Mouse (Mus musculus) cerebellum, postnatal 14 days (tissue): ENCODE results near the gene Agap2.

Experiments
- DNase-seq, 2 experiments: peaks; one replicate each; pipeline ENCODE4 v3.0.0; 2021; ENCODE audit warnings: mixed read lengths in 2 of 2

The Agap2 gene

GRCm38 (mm10) chr10:127107563-127108261, 32.6 kb downstream of the Agap2 start:
- no peak for DNase-seq

GRCm38 (mm10) chr10:127108262-127108583, 33.1 kb downstream of the Agap2 start:
- no peak for DNase-seq

DNA sequence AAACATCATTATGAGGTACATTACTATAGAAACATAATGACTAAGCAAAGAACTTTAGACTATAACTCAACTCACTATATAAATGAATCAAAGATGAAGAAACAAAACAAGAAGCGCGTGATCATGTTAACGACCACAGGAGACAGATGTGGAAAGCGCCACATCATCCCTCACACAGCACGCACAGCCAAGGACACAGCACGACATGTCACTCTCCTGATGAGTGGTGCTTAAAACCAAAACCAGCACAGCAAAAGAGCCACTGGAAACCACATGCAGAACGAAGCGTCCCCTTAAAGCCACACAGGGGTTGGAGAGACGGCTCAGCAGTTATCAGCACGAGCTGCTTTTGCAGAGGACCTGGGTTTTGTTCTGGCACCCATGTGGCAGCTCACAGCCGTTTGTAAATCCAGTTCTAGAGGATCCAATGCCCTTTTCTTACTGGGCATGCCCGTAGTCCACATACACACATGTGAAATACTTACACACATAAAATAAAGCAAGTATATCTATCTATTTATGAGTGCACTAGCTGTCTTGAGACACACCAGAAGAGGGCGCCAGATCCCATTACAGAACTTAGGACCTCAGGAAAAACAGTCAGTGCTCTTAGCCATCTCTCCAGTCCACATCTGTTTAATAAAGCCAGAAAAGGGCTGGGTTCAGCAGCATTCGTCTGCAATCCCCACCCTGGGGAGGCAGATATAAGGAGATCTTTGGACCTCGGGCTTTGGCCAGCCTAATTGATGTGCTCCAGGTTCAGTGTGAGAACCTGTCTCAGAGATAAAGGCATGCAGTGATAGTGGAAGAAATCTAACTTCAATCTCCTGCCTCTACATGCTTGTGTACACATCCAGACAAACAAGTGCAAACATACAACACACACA, 36.2 kb downstream of the Agap2 start:
- DNase-seq = no peak

GRCm38 (mm10) chr10:127114408-127114807, 39.3 kb downstream of the Agap2 start:
- DNase-seq = no peak

DNA sequence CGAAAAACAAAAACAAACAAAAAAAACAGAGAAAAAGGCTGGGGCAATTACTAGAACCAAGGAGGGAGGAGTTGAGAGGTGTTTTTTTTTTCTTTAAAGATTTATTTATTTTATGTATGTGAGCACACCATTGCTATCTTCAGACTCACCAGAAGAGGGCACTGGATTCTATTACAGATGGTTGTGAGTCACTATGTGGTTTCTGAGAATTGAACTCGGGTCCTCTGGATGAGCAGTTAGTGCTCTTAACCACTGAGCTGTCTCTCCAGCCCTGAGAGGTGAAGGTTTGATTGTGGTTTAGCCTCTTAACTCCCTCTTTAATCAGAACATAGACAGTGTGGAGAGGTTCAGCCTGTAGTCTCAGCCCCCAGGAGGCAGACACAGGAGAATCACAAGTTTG, 40.0 kb downstream of the Agap2 start:
- no peak for DNase-seq

GRCm38 (mm10) chr10:127118470-127118869, 43.4 kb downstream of the Agap2 start:
- DNase-seq = no peak

DNA sequence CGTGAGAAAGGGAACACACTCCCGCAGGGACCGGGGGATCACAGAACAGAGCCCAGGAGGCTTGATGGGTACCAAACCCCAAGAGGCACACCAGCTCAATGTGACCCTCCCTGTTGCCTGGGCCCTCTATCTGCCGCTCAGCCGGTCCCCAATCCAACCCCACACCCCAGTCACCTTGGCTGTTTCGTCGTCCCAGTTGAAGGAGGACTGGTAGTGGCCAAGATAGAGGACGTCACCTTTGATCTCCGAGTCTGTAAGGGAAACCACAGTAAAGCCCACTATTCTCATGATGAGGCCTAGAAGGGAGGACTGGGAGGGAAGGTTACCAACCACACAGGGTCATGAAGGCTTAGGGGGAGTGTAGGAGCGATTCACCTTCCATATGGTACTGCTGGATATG, 44.1 kb downstream of the Agap2 start:
- no peak for DNase-seq

- peak; percentile 38 to 46 for DNase-seq
These were observed 45.4 kb downstream of the Agap2 start for GRCm38 (mm10) chr10:127120301-127121065.

- peak; percentile 97 to 98 for DNase-seq
These were observed 46.0 kb downstream of the Agap2 start, which contains the start of gene Os9 for GRCm38 (mm10) chr10:127121066-127121477. Gene Os9, minus strand, starts transcription at chr10:127121131.

GRCm38 (mm10) chr10:127122018-127122417, 46.9 kb downstream of the Agap2 start:
- DNase-seq = no peak

DNA sequence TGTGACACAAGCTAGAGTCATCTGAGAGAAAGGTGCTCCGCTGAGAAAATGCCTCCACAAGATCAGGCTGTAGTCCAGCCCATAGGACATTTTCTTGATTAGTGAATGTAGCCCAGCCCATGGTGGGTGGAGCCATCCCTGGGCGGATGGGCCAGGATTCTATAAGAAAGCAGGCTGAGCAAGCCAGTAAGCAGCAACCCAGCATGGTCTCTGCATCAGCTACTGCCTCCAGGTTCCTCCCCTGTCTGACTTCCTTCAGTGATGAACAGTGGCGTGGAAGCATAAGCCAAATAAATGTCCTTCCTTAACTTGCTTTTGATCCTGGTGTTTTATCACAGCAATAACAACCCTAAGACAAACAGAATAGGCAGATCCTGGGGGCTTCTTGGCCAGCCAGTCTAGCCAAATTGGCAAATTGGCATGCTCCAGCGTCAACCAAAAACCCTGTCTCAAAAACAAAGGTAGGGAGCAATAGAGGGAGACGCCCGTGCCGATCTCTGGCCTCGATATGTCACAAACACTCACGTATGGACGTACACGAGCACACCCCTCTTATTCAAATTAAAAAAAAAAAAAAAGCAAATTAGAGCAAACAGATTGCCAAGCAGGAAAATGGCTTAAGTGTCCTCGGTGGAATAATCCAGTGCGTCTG, 47.8 kb downstream of the Agap2 start:
- peak; percentile 61 to 70 for DNase-seq

GRCm38 (mm10) chr10:127123436-127123805, 48.3 kb downstream of the Agap2 start:
- peak; percentile 87 to 89 for DNase-seq

DNA sequence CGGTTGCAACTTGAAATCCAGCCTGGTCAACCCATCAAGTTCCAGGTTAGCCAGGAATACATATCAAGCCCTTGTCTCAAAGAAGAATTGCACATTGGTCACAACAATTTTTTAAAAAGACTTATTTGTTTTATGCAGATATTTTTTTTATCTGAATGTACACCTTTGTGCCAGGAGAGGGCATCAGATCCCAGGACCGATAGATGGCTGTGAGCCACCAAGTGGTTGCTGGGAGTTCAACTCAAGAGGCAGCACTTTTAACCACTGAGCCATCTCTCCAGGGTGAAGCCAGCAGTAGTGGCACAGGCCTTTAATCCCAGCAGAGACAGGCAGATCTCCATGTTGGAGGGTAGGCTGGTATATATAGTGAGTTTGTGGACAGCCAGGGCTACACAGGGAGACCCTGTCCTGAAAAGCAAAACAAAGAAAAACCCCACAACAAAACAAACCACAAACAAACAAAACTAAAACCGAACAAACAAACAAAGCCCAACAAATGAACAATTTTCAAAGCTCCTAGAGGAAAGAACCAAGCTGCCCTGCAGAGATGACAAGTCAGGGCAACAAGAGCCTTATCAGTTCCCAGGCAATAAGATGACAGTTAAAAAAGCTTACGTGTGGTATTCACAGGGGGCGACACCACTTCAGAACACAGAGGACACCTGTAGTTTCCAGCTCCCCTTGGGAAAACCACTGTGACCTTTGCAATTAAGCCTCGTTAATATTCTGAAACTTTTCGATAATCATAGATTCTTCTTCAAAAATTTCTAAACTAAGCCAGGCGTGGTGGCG, 50.3 kb downstream of the Agap2 start:
- peak; percentile 38 to 56 for DNase-seq

GRCm38 (mm10) chr10:127126579-127126978, 51.5 kb downstream of the Agap2 start:
- DNase-seq = no peak

DNA sequence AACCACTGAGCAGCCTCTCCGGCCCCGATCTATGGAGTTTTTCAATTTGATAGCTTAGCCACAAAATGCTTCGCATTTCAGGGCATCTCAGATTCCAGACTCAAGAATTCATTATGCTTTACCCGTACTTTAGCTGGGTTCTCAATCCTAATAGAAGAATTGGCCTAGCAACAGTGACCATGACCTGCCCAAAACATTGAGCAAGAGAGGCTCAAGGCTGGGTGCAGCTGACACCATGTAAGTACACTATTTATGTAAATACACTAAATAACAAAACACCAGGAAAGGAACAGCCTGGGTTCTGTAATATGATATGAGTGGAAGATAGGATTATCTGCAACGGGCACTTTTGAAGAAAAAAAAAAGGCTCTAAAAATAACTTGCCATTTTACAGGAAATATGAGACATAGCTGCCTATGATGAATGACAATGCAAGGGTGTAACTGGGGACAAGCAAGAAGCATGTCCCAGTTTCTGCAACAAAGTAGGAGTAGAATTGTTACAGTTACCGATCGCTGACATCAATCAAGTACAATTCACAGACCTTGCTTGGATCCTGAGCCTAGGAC, 52.7 kb downstream of the Agap2 start:
- no peak for DNase-seq

GRCm38 (mm10) chr10:127129431-127129830, 54.3 kb downstream of the Agap2 start:
- DNase-seq = no peak

DNA sequence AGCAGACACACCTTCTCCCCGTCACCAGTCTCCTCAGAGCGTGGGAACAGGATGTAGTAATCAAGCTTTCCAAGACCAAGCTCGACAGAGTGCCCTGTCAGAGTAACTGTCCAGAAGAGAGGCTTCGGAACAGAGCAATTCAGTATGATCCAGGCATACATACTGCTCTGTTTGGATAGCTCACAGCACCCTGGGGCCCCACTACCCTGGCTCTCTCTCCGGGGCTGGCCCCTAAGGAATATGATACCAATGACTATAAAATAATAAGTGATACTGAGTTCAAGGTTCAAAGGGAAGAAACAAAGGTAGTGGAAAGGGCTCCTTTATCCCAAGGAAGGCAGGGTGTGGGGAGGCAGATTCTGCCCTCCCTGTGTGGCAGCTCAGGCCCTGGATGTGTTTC, 57.4 kb downstream of the Agap2 start:
- DNase-seq = no peak

DNA sequence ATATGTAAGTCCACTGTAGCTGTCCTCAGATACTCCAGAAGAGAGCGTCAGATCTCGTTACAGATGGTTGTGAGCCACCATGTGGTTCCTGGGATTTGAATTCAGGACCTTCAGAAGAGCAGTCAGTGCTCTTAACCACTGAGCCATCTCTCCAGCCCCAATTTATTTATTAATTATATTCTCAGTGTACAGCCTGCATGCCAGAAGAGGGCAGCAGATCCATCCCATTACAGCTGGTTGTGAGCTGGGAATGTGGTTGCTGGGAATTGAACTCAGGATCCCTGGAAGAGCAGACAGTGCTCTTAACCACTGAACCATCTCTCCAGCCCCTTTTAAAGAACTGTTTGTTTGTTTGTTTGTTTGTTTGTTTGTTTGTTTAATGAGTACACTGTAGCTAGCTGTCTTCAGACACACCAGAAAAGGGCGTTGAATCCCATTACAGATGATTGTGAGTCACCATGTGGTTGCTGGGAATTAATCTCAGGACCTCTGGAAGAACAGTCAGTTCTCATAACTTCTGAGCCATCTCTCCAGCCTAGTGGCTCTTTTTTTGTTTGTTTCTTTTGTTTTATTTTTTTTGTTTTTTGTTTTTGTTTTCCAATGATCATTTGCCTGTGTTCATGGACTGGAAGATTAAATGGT, 59.4 kb downstream of the Agap2 start:
- DNase-seq = peak in 1 of 2 experiments; percentile 12

DNA sequence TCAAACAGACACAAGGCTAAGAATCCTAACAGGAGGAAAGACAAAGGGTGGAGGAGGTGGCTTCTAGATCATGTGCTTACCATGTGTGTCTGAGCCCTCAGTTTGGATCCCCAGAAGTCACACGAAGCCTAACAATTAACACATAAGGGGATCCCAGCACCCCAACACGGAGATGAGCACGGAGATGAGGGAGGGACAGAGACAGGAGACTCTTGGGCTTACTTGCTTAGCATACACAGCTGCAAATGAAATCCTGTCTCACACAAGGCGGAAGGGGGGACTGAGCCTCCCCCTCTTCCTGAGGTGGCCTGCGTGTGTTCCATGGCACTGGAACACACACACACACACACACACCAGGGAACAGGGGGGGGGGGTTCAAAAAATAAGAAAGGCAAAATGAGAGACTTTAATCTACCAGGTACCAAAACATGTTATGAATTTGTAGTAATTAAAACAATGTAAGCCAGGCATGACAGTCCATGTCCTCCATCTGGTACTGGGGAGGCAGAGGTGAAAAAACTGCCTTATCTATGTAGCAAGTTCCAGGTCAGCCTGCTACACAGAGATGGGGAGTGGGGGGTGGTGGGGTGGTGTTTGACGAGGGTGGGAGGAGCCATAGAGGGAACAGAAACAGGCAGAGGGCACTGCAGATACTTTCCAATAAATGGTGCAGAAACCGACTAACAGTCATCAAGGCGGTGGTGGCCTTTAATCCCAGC, 60.2 kb downstream of the Agap2 start:
- DNase-seq = no peak

DNA sequence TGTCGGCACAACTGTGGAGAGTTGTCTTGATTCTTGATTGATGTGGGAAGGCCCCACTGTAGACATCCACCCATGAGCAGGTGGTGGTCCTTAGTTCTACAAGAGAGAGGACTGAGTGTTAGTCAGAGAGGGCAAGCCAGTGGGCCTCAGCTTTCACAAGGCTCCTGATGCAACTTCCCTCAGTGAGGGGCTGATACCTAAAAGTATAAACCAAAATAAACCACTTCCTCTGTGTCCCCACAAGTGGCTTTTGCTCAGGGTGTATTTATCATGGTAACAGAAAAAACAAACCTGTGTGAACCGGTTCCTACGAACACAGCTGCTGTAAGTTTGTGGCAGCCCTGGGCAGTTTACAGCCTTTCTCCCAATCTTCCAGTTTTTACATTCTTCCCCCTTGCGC, 61.4 kb downstream of the Agap2 start:
- no peak for DNase-seq
